Mouse (Mus musculus): ENCODE measurements around the gene Vmn1r73.

Vmn1r73 gene

GRCm38 (mm10) chr7:11729966-11730365 lies at the start of gene Vmn1r73:
Gene Vmn1r73 (plus strand): TSS chr7:11730266.
- no peak for DNase-seq (ENCODE audit: low read depth)
